Mouse (Mus musculus) lung, postnatal 36 days (tissue): ENCODE measurements around the gene Alg14.

Experiments used
- DNase-seq: peaks from one replicate; pipeline ENCODE4 v3.0.0; 2022; ENCODE audit warnings: mixed read lengths

Gene Alg14

DNA sequence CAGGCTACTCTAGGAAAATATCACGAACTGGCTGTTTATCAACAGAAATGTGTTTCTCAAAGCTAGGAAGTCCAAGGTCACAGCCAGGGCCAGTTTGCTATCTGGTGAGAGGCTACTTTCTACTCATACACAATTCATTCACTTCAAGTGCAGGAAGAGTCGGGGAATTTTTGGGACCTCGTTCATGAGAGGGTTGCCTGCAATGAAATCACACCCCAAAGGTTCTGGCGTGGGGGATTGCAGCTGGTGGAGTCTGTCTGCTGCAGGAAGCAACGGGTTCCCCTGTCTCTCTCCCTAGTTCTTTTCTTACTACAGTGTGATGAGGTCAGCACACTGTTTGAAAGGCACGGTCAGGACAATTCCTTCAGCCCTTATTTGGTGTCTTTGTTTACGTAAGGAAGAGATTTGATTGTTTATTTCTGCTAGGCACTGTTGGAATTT is 48.8 kb downstream of the Alg14 start:
- peak; percentile 37 for DNase-seq

DNA sequence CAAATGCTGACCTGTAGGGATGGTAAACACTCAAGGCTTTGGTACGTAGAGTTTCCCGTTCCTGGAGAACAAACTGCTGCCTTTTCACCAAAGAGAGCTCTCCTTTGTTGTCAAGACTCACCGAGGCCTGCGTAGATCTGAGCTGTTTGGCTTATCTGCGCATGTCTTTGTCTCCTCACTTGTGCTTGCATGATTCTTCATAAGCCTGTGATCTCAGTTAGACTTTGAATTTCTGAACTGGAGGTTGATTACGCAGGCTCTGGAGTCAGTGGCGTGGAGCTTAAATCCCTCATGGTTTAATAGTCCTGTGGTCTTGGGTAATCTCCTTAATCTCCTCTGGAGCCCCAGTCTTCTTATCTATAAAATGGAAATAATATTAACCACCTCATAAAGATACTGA is 51.7 kb downstream of the Alg14 start:
- no peak for DNase-seq

DNA sequence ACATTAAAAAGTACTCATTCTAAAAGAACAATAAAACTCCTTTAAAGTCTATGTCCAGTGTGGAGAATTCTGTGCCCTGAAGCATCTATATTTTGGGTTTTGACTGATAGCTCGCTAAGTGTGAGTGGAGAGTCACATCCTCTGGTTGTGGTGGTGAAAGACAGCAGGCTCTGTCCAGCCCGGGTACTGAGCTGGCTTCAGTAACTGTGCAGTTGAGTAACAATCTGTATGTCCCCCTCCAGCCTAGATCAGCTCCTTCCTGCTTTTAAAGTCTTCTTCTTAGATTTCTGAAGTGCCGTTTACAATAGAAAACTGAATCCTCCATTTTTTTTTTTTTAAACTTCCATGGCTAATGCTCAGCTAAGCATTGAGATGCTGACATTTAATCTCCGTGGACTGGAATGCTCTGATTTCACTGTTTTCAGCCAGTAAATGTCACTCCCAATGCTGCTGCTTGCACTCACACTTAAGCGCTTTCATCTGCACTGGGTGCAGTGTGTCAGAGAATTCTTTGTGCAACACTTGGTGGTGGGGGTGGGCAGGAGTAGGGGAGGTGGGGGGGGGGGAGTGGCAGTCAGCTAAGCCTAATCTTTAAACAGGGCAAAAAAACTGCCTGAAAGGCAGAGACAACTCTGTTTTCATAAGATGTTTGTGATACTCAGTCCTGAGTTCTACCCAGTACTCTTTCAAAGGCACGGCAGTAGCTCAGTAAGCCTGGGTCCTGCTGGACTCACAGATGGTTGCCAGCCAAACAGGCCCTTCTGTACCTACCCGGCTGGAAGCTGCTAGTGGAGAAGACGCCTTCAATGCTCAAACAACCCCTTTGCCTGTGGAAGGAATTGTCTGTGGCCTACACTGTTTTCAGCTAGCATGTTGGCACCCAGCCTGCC is 52.7 kb downstream of the Alg14 start:
- no peak for DNase-seq

DNA sequence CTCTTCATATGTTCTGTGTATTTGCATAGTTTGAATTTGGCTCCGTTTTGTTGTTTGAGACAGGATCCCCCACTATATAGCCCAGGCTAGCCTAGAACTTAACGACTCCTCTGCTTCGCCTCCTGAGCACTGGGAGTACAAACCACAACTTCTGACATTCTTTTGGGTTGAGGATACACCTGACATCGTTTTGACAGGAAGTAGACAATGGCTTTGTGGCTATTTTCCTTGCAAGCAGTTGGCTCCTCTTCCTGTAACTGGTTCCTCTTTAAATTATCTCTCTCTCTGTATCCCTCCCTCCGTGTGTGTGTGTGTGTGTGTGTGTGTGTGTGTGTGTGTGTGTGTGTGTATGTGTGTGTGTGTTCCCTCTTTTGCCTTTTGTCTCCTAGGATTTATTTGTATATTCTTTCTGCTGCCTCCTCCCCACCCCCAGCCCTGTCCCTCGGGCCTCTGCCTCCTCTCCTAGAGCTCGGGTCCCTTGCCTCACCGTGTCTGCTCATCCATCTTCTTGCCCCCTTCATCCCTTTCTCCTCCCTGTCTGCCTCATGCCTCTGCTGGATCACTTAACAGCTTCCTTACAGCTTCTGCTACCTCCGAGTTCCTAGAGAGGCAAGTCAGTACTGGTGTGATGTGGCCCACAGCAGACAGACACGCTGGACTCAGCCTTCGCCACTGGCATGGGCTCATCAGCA is 53.5 kb downstream of the Alg14 start:
- no peak for DNase-seq

DNA sequence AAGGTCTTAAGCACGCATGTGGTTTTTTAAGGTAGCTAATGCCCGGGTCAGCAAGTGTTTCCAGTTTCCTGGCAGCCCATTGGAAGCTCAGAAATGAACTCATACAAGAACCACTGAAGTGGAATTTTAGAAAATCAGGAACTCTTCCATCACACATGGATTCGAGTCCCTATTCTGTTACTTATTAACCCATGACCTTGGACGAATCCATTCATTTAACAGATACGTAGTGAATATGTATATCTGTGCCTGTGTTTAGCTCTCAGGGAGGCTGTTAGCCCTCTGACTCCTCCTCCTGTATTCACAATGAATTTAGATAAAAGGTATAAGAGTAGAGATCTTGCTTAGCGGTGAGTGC is 54.0 kb downstream of the Alg14 start:
- DNase-seq = no peak

DNA sequence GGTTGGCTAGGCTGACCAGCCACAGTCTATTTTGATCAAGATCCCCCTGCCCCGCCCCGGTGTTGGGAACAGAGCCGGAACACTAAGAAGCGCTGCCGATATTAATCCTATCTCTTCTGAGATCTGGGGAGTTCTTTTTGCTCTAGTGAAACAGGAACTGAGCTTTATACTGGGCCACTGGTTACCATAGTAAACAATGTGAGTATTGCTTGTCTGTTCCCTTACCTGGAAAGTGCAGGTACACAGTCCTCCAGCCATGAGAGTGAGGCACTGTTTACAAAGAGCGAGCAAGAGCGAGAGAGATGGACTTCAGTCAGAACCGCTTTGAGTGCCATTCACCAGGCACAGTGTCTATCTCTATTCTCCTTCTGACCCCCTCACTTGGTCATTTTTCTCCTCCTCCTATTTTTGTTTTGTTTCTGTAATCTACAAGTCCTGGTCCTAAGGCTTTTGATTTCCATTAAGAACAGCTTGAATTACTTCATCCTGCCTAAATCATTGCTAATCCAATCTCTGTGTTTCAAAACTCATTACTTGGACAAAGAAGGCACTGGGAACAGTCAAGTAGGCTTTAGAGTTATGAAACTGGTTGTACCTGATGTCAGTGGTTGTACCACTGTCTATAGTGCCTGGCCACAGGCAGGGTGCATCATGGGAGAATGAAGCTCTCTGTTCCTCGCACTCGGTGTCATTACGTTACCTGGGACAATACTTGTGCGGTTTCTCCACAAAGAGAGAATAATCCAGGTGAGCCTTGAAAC is 55.1 kb downstream of the Alg14 start:
- no peak for DNase-seq

DNA sequence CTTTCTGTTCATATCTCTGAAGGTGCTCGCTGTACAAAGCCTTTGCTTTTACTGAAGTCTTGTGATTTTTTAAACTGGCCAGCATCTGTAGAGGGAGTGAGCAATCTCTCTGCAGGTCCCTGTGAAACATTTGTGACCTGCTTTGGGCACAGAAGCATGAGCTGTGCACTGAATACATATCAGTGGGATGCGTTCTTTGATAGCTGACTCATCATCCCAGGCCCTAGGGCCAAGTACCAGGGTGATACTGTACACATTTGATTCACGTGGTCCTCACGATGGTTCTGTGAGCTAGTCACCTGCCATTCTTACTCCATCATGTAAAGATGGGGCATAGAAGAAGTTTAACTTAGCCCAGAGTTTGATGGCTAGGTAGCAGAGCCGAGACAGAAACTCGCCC is 57.2 kb downstream of the Alg14 start:
- no peak for DNase-seq

DNA sequence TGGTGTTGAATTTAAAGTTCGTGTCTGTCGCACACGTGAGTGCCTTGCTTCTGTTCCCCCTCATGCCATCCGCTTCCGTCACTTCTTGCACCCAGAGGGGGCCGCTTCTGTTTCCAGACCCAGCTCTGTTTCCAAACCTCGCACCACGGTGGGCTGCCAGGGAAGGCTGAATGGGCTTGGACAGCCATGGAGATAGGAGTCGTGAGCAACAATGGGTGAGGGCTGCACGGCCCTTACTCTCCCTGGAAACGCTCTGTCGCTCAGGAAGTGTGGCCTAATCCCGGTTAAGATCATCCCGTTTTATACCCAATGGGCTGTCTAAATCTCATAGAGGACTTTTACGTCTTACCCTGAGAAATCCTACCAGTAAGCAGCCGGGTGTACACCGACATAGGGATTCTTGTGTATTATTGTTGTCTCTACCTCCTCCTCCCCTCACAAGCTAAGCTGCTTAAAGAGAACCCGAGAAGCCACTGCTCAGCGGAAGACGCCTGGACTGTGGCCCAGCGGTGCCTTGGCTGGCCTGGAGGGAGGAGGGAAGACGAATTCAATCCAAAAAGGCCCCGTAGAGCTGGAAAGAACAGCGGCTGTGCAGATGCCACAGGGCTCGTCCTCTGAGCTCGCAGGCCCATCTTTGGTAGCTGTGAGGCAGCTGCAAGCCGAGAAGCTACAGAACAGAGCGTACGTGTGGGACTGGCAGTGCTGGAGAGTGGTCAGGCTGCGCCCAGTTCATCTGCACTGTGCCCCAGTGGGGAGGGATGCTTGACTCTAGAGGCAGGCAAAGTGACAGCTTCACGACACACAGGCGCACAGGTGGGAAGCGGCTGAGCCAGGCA is 58.0 kb downstream of the Alg14 start:
- DNase-seq = no peak

DNA sequence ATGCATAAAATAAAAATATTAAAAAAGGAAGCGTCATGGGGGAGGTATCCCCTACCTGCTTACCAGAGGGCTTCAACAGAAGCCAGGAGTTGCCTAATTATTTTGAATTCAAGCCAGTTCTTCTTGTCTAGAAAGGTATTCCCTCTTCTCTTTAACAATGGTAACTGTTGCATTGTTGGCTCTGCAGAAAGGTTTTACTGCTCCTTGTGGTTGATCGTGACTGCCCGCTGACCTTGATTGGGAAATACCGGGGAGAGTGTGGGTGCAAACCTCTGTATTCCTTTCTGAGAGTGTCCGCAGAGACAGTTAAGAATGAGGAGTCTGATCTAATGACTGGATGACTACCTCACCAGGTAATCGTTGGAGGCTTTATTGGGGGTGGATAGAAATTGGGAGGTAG is 59.7 kb downstream of the Alg14 start:
- DNase-seq = no peak

DNA sequence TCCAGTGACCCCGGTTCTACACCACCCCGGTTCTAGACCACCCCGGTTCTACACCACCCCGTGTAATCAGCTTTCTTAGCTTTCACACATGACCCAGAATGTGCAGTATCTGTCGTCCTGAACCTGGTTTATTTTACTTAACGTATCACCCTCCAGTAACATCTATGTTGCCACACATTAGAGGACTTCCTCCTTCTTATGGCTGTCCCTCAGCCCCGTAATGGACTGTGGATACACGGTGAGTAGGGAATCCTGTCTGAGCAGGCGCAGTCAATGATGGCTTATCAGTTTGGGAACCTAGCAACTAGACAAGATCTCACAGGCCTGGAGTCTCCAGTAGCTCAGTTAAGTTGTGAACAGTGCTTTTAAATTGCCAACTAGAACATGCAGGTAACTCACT is 62.7 kb downstream of the Alg14 start:
- no peak for DNase-seq

DNA sequence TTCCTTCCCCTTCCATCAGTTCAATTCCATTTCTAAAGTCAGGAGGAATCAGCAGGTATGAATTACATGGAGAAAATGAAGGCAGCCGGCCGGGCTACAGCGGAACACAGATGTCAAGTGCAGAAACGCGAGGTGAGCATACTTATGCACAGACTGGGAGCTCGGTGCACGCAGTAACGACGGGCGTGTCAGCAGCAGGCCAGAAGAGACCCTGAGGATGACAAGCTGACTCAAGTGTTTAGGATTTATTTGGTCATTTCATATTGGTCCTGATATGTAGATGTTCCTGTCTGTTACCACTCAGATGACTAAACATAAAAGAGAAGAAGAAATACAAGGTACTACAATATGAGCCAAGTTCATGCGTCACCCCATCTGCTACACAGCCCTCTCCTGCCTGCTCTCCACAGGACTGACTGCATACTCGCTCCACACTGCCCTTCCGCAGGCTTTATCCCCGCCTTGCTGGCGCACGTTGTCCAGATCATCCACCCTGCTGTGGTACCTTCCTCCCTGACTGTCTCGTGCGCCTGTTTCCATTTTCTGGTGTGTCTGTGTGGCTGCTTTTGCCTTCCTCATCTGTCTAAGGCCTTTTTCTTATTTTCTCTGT is 63.4 kb downstream of the Alg14 start:
- no peak for DNase-seq

DNA sequence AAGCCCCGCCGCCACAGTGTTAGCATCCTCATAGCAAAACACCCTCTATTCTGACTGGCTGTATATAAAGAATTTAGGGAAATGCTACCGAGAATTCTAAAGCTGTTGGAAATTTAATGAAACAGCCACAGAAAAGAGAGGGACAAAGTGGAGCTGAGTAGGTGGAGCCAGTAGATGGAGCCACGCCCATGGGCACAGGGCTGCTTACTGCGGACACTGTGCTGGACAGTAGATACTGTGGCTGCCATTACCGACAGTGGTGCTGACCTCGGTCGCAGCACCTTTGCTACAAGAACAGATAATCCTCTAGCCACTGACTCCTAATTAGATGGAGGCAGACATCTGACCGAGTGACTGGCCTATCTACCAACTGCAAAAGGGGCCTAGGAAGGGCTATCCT is 64.0 kb downstream of the Alg14 start:
- no peak for DNase-seq

DNA sequence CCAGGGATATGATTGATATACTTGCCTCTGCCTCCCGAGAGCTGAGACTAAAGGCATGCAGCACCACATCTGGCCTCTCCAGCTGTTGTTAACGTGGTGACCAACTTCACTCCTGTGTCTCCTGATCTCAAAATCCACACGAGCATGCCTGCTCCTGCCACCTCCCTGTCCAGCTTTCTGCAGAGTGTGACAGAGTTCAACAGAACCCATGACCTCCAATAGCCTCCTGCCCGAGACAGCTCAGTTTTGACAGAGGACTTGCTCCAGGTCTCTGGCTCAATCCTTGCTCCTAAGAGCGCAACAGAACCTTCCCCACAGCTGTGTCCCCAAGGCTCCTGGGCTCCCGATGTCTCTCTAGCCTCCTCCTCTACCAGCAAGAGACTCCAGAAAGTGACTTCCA is 64.5 kb downstream of the Alg14 start:
- no peak for DNase-seq

DNA sequence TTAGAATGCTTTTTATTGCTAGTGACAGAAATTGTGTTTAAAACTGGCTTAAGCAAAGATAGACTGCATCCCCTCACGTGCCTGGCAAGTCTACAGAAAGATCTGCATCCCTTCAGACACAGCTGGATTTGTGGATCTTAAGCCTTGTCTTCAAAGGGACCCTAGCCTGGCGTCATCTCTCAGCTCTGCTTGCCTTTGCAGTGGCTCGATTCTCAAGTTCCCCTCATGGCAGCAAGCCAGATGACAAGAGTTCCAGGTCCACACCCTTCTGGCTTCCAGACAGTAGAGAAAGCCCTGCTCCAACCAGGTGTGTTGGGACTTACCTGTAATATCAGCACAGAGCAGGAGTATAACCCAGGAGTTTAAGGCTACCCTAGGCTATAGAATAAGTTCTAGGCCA is 65.5 kb downstream of the Alg14 start:
- no peak for DNase-seq

DNA sequence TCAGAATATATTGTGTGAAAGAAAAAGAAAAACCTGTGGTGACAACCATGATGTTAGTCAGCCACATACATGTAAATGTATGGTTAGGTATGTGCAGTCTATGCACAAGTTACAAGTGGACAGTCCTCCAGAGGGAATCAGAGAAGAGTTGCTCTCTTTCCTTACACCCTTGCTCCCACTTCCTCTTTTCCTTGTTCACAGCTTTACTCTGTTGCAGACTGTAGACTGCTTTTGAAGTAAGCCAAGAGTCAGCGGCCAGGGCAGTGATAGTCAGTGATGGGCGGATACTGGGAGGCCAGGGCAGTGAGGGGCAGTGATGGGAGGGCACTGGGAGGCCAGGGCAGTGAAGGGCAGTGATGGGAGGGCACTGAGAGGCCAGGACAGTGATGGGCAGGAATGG is 66.7 kb downstream of the Alg14 start:
- DNase-seq = no peak

DNA sequence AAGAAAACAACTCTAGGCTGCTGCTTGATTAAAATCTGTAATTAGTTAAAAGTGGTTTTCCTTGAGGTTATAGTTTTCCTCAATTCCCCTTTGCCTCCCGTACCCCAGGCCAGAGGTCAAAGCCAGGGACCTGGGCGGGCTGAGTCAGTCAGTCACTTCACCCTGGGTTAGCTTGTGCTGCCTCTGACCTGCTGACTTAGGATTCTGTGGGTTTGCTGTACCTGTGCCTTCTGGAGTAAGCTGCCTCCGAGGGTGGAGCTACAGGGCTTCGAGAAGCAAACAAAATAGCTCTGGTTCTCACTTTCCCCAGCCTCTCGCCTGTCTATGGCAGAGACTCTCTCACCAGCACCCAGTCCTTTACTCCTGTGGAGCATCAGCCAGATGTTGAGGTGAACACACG is 67.3 kb downstream of the Alg14 start:
- DNase-seq = no peak

DNA sequence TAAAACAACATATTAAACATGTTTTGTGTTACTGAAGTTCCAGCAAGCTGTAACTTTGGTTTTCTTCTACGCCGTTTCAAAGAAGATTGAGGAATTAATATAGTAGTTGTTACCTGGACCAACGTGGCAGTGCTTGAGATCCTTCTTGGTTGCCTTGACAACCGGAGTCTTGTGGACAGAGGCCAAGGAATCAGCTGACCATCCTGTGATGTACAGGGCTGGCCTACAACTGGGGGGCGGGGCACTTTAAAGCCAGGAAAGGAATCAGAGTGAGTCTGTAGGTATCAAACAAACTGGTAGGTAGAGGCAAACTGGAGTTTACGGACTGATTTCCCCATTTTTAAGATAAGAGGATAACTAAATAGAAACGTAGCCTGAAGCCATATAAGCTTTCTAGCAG is 67.7 kb downstream of the Alg14 start:
- no peak for DNase-seq

DNA sequence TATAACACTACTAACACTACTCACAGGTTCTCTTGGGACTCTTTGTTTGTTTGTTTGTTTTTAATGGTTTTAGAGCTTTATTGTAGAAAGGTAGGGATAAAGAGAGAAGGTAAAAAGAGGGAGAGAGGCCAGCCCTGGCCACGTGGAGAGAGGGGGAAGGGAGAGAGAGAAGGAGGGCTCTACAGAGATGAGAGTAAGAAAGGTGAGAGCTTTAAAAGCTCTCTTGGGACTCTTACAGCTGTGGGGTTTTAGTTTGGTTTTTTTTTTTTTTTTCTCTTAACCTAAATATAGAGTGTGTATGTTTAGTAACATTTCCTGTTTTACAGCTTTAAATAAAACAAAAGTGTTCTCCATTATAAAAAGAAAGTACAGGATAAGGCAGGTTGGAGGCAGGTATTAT is 70.4 kb downstream of the Alg14 start:
- DNase-seq = no peak

DNA sequence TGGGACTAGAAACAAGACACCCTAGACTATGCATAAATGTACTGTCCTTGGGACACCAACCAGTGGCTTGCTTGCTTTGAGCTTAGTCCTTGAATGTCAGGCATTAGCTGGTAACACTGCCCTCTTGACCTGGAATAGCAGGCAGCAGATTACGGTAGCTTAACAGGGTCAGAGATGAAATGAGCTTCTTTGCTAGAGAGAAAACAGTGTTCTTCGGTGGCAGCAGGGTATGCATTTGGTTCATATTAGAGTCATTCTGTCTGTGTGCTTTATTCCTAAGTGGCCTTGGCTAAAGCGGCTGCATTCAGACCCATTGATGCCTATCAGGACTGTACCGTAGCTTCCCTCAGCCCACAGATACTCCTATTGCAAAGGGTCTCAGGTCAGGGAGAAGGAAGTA is 72.8 kb downstream of the Alg14 start:
- DNase-seq = no peak

DNA sequence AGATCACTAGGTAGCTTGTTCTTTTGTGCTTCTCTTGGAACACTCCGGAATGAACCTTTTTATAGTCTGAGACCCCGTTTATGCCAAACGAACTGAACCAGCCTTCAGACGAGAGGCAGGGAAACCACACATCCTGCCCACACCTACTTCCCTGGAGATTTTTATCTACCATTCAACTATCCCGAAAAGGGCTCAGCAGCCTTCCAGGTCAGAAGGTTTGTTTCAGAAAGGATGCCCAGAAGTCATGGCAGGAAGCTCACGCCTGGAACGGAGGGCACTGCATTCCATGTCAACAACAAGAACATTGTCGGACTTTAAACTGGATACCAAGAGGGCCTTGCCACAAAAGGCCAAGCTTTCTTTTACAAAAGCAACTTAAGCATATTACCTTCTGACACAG is 73.6 kb downstream of the Alg14 start:
- peak; percentile 62 for DNase-seq

DNA sequence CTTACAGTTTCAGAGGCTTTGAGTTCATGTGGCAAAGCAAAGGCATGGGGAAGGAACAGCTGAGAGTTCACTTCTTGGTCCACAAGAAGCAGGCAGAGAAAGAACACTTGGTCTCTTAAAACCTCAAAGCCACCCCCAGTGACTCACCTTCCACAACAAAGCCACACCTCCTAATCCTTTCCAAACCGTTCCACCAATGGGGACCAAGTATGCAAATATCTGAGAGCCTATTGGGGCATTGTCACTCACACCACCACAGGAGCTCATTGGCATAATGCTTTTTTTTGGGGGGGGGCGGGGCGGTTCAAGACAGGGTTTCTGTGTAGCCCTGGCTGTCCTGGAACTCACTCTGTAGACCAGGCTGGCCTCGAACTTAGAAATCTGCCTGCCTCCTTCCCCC is 77.0 kb downstream of the Alg14 start:
- DNase-seq = no peak

DNA sequence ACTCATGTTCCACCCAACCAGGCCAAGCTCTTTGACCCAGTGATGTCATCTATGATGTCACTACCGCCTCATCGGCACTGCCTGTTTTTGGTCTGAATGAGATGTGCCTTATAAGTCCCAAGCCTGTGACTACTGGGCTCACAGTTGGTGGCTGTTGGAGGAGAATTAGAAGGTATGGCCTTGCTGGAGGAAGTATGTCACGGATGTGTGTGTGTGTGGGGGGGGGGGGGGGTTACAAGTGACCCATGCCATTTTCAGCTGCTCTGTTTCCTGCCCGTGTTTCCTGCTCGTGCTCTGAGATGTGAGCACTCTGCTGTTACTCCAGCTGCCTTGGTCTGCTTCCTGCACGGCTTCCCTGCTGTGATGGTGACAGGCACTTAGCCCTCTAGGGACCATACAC is 77.9 kb downstream of the Alg14 start:
- no peak for DNase-seq
